Mouse (Mus musculus) myocyte (in vitro differentiated cells): Measurements from ENCODE around the gene Lgr6.
A peak's percentile ranks its signal among the peaks of the same experiment; 100 is the strongest.

ENCODE experiments used
- E2F4 ChIP-seq: IDR thresholded peaks from one replicate; pipeline ENCODE4 v1.6.1; 2011; ENCODE audit warnings: mild to moderate bottlenecking, control low read depth, moderate library complexity; ENCODE audit not compliant: insufficient read depth
- MAX ChIP-seq: IDR thresholded peaks from one replicate; pipeline ENCODE4 v1.6.1; 2011; ENCODE audit warnings: low read depth, mild to moderate bottlenecking, control low read depth
- MYOD1 ChIP-seq, 3 experiments: IDR thresholded peaks; one replicate each; pipeline ENCODE4 v1.6.1; 2011; ENCODE audit warnings: control low read depth in 2 of 3, low read depth in 2 of 3, mild to moderate bottlenecking in 2 of 3, moderate library complexity in 1 of 3; ENCODE audit not compliant: insufficient read length in 2 of 3, control insufficient read depth in 1 of 3
- MYOG ChIP-seq, 3 experiments: IDR thresholded peaks; one replicate each; pipeline ENCODE4 v1.6.1; 2011; ENCODE audit warnings: control low read depth in 2 of 3, low read depth in 2 of 3, mild to moderate bottlenecking in 2 of 3; ENCODE audit not compliant: insufficient read length in 2 of 3, control insufficient read depth in 1 of 3, insufficient read depth in 1 of 3
- POLR2A ChIP-seq: IDR thresholded peaks from one replicate; pipeline ENCODE4 v1.6.1; 2011; ENCODE audit warnings: low read depth, mild to moderate bottlenecking, control low read depth, moderate library complexity; ENCODE audit not compliant: insufficient read length
- POLR2AphosphoS2 ChIP-seq: IDR thresholded peaks from one replicate; pipeline ENCODE4 v1.6.1; 2011; ENCODE audit warnings: low read depth, control low read depth; ENCODE audit not compliant: insufficient read length
- SRF ChIP-seq: IDR thresholded peaks from one replicate; pipeline ENCODE4 v1.6.1; 2011; ENCODE audit warnings: low read depth; ENCODE audit not compliant: control insufficient read depth, insufficient read length
- TCF12 ChIP-seq: IDR thresholded peaks from one replicate; pipeline ENCODE4 v1.6.1; 2011; ENCODE audit warnings: mild to moderate bottlenecking, control low read depth; ENCODE audit not compliant: poor library complexity, insufficient read depth, severe bottlenecking
- TCF3 ChIP-seq: IDR thresholded peaks from one replicate; pipeline ENCODE4 v1.6.1; 2011; ENCODE audit warnings: low read depth, control low read depth; ENCODE audit not compliant: insufficient read length
- USF1 ChIP-seq: IDR thresholded peaks from one replicate; pipeline ENCODE4 v1.6.1; 2011; ENCODE audit warnings: low read depth, mild to moderate bottlenecking, control low read depth, moderate library complexity

DNA sequence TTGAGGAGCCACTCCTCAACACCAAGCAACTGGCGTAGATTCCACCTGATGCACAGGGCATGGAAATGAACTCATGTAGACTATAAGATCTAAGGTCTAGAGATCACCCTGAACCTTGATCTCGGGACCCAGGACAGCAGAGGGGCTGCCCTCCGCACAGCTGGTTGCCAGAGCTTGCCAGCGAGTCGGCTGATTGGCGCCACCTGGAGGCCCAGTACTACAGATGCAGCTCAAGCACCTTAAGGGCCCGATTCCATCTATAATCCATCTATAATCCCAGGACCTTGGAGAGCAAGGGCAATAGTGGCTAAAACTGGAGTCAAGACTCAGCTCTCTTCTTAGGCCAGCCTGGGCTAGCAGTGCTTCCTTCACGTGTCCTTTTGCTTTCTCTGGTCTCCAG lies 875 bp upstream of the Lgr6 start:
- TF ChIP-seq POLR2A (no peak), USF1 (no peak), E2F4 (no peak), TCF12 (no peak), MYOG (IDR thresholded peaks at IDR 0.05; ENCODE audit: control insufficient read depth in 1 of 3, insufficient read depth in 1 of 3, insufficient read length in 2 of 3, low read depth in 2 of 3) (peak in 1 of 3 experiments; percentile 31), POLR2AphosphoS2 (no peak), MAX (no peak), MYOD1 (IDR thresholded peaks at IDR 0.05; ENCODE audit: control insufficient read depth in 1 of 3, insufficient read length in 2 of 3, low read depth in 2 of 3) (peak in 2 of 3 experiments; percentile 5 to 20), SRF (no peak), TCF3 (no peak)
